Mouse (Mus musculus): Measurements from ENCODE around the gene Adgrl1.

The Adgrl1 gene

DNA sequence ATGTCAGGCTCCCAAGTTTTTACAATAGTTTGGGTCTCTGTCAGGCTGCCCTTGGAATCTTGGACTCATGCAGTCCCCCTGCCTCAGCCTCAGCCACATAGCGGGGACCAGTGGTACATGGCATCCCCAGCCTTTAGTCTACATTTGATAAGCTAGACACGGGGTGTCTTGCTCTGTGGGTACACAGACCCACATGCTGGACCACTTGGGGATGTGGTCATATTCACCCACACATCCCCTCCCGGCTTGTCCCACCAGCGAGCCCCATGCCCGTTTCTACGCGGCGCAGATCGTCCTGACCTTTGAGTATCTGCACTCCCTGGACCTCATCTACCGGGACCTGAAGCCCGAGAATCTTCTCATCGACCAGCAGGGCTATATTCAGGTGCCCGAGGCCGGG, 90.3 kb downstream of the Adgrl1 start:
- DNase-seq (ENCODE audit: low spot score): no peak

All from layer of hippocampus, adult 11-12 months (tissue).